Mouse (Mus musculus): Measurements from ENCODE around the gene Ggta1.

Ggta1 gene

DNA sequence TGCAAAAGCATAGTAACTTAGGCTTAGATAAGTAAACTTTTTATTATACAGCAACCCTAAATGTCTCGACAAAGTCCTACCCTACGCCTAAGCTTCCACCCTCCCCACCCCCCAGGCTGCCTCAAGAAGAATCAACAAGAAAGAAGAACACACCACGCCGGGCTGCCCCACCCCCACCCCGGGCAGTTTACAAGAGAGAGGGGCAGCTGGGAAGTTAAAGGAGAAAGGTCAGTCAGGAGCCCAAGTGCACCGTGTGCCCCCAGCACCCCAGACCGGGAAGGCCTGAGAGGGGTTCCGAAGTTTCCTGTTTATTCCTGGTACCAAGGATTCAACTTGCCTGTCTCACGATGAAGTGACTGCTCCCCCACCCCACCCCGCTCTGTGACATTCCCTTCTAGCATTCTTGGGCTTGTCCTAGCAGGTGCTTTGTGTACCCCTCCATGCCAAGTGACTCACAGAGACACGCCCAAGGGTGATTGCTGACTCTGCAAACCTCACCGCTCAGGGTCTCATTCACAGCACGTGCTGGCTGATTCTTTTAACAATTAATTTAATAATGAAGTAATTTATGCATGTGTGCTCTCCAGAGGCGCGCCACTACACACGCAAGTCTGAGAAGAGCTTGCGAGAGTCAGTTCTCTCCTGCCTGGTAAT lies 27.6 kb upstream of the Ggta1 start:
- DNase-seq = no peak

DNA sequence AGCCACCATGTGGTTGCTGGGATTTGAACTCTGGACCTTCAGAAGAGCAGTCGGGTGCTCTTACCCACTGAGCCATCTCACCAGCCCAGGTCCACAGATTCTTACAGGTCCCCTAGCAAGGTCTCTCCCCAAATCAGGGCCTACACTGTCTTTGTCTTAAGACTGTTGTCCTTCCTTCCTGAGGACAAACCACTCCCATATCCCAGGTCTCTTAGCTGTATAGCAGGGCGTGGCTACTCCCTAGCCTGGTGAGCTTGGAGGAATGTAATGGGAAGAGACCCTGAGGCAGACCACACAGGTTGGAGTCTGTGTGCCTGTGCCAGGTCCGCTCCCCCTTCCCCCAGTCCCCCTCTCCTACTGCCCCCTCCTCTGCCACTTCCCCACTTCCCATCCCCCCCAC lies 24.7 kb upstream of the Ggta1 start:
- no peak for DNase-seq

DNA sequence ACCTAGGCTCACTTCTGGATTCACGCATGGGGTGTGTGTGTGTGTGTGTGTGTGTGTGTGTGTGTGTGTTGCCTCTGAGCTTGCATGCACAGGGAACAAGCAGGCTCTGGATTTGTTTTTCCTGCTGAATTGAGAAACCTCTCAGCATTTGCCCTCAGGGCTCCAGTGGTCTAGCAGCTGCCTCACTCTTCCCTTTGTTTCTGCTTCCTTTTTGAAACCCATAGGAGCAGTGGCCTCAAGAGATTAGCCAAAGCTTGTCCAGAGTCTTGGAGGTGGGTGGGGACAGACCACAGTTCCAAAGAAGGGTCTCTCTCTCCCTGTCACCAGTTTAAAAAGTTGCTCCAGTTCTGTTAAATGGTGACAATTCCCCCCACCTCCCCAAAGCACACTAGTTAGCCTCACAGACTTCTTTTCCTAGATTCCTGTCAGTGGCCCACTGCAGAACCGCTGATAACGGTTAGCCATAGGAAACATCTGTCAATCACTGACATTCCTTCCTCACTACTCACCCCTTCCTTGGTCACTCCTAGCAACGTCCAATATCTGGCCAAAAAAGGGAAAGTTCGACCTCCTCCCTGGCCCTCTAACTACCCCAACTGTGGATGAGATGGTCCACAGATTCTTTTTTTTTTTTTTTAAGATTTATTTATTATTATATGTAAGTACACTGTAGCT lies 24.1 kb upstream of the Ggta1 start:
- DNase-seq = no peak

DNA sequence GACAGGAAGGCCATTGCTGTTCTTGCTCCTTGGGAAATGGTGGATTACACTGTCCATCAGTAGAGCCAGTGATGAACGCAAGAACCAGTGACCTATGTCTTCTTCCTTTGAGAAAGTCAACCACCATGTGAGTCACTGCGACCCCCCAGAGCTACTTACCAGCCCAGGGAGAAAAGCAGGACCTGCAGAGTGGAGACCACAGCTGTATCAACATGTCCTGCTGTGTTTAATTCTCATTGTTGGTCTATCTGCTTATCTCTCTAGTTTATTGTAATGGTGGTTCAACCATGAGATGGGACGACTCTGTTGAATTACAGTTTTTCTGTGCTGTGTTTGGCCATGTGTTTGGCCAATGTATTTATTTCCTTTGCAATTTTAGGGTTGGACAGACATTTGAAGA lies 21.1 kb upstream of the Ggta1 start:
- no peak for DNase-seq

DNA sequence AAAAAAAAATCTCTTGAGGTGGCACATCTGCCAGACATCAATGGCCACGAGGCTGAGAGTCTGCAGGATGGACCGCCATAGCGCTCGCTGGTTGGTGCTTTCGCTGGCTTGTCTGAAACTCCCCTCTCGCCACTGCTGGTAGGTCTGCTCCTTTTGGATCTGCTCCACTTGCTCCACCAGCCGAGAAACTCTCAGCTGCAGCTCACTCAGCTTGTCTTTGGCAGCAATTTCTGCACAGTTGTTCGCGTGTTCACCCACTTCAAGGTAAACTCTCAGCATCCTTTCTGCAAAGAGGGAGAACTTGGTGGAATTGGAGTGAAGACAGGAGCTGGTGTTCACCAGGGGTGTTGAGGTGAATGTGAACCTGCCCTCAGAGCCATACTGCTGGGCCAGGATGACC lies 20.4 kb upstream of the Ggta1 start:
- DNase-seq = no peak

DNA sequence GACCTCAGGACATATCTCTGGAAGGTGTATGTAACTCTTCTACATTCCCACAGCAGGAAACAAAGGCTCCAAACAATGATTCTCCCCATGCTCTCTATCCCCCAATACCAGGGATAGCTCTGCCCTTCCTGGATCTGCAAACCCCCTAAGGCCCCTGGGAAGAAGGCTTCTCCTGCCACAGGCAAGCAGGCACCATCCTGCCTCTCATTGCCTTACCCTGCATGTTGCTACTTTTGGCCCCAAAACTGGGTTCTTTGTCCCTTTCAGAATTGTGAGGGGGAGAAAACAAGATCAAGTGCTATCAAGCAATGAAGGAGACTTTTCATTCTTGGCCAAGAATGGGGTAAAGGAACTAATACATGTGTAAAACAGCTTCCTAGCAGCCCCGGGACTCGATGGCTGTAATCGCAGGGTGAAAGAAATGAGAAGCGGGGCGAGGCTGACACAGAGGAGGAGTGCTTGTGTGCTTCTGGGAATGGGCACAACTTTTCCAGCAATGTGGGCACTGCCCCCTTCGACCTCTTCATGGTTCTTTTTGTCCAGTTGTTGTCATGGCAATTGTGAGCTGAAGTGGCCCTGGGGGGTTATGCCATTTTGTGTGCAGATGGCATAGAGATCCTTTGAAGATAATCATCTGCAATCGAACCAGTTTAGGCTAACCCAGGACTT lies 18.4 kb upstream of the Ggta1 start:
- no peak for DNase-seq

DNA sequence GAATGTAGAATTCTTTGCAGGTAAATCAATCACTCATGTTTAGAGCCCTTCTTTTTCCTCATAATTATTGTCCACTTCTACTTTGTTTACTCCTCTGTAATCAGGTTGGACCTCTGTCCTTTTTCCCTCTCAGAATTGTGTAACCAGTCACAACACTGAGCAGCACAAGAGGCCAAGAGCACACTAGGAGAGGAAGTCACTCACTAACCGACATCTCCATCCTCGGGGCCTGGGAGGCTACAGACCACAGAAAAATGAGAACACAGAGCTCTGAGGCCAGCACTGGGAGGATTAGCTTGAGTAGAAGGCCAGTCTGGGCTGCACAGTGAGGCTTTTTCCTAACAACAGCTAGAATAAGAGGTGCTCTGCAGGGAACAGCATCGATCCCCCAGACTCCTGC lies 17.0 kb upstream of the Ggta1 start:
- no peak for DNase-seq

DNA sequence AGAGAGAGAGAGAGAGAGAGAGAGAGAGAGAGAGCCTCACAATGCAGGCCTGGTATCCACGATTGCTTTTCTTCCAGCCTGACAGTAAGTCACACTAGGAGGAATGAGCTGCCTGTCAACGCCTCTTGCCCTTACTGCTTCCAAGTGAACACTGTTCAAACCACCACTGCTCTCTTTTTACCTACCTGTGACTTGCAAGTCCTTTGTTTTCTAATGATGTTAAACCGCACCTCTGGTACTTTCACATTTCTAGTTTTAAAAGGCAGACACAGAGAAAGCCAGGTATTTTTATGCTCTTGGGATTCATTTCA lies 15.7 kb upstream of the Ggta1 start:
- DNase-seq = no peak

DNA sequence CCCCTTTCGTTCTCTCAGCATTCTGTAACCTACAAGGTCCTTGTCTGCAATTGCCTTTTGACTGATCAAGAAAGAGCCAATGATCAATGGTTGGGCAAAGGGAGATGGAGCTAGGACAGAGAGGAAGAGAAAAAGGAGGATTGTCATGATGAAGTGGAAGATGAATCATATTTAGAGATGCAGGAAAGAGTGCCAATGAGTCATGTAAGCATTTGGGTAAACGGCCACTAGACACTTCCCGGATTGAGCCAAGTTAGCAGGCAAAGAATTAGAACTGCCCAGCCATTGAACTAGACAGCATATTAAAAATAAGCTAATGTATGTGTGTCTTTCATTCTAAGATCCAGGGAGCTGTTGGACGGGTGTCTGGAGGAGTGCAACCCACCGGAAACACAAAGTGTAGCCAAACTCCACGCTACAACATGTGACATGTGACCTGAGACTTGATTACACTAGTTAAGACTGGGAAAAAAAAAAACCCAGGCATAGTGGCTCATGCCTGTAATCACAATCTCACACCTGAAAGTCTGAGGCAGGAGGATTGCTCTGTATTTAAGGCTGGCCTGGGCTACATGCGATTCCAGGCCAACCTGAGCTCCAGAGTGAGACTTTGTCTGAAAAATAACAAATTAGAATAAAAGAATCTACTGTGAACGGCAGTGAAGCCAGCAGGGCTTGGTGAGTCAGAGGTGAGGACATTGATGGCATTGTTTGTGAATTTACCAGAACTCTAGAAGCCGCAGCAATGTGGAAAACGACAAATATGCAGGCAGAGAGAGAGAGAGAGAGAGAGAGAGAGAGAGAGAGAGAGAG lies 15.2 kb upstream of the Ggta1 start:
- DNase-seq = no peak

DNA sequence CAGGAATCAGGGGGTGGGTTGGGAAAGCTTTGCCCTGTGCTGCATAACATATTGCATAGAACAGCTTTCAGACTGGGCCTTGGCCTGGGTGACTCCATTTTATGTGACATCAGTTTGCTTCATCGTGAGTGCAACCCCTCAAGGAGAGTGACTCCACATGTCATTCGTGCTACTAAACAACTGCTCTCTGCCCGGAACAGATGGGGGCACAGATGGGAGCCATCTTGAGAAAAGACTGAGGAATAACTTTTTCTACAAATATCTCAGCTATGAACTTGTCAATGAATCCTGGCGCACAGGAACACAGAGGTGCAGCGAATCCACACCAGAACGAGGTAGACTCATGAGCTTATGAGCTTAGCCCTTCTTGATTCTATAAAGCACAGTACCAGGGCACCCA lies 14.3 kb upstream of the Ggta1 start:
- DNase-seq = no peak

DNA sequence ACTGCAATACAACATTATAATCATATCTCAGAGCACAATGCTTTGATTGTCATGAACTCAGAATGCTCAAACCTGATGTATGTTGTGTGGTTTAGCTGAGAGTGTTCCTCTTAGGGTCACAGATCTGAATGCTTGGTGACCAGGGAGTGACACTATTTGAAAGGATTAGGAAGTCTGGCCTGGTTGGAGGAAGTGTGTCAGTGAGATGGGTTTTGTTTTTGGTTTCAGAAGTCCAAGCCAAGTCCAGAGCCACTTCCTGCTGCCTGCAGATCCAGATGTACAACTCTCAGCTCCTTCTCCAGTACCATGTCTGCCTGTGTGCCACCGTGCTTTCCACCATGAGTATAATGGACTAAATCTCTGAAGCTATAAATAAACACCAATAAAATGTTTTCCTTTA lies 11.9 kb upstream of the Ggta1 start:
- no peak for DNase-seq

DNA sequence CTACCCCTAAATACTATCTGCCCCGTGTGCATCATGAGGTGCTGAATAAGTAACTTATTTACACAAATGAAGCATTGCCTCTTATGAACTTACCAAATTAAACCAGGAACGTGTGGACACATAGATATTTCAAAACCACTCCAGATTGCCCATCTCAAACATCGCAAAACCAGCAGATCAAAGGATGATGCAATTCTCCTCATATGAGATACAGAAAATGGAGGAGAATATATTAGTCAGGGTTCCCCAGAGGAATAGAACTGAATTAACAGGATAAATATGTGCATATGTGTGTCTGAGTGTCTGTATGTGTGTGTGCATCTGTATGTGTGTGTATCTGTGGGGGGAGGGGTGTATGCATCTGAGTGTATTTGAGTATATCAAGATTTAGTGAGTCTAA lies 6.2 kb upstream of the Ggta1 start:
- DNase-seq = no peak

DNA sequence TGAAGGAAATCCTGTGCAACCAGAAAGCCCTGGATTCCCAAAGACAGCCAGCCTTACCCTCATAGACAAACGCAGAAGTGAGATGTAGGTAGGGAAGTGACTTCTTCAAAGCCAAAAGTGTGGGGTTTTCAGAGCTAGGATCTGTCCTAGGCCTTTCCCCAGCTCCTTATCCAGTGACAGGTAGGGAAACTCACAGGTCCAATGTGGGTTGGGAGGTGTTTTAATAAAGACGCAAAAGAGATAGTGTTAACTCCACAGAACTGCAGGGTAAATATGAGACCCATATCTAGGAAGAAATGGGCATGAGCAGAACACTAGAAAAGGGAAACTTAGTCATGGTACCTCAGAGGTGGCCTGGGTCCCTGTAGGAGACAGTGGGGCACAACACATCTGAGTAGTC lies 5.2 kb upstream of the Ggta1 start:
- DNase-seq = no peak

DNA sequence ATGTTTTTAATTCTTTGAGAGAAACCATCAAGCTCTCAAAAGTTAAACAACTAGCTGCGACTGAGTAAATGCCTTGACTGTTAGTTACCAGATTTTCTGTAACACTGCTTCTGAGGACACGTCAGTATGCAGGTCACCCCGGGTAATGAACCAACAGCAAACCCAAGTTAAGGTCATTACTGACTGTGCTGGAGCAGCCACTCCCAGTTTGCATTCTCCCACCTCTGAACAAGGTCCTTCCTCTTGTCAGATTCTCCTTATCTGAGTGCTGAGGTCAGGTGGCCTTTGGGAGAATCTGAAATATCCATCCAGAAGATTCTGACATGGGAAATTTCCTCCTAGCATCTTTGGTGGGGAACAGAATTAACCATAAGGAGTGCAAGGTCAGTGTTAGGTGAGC lies 4.8 kb upstream of the Ggta1 start:
- no peak for DNase-seq

DNA sequence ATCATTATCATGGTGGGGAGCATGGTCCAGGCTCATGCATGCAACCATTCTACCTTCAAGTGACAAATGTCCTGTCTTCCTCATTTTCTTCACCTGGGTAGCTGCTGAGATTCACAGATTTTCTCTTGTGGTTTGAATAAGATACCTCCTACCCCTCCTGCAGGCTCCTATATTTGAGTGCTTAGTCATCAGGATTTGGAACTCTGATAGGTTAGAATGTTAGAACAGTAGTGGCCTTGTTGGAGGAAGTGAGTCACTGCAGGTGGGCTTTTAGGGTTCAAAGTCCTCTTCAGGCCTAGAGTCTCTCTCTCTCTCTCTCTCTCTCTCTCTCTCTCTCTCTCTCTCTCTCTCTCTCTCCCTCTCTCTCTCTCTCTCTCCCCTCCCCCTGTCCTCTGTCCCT lies 2.6 kb upstream of the Ggta1 start:
- DNase-seq = no peak

DNA sequence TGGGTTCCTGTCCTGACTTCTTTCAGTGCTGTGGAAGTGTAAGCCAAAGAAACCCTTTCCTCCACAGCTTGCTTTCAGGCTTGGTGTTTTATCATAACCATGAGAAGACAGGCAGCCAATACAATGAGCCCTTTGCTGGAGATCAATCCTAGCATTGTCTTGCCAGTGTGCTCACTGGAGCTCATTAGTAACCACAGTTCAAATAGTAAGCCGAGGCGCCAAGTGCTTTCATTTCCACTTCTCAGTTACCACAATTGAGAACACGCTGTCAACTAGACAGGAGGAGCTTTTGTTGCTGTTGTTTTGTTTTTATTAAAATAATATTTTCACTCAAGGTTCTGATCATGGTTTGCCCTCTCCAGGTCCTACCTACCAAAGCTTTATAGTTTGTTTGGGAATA lies 1.5 kb upstream of the Ggta1 start:
- no peak for DNase-seq

DNA sequence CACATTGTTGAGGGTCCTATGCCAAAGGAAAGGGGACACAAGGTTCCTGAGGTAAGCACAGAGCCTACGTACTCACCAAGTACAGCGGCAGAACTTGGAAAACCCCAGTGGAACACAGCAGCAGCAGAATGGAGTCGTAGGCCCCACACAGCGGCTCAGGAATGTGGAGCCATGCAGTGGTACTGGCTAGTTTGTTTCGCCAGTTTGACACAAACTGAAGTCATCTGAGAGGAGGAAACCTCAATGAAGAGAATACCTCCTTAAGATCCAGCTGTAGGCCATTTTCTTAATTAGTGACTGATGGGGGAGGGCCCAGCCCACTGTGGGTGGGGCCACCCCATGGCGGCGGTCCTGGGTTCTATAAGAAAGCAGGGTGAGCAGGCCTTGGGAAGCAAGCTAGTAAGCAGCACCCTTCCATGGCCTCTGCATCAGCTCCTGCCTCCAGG lies 1.1 kb upstream of the Ggta1 start:
- DNase-seq = no peak

DNA sequence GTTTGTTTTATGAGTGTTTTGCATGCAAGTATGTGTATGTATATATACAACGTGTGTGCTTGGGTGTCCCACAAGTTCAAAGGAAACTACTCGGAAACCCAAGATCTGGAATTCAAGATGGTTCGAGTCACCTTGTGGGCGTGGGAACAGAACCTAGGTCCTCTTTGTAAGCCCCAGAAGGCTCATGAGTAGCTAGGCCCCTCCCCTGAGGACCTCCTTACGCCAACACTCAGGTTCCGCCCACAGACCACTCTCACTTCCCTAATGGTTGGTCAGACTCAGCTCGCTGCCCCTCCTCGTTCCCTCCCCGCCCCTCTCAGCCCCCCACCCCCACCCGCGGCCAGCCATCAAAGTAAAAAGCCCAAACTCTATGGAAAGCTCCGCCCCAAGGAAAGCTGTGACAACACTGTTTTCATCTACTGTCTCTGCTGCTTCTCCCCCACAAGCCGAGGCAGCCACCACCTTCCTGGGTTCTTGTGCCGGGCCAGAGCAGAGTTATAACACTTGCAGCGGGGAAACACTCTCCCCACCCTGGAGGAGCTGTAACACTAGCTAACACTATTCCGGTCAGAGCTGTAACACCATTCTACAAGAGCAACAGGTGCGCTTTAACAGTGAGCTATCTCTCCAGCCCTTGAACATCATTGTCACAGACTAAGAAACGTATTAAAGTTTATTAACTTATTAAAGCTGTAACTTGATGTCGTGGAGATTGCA lies 499 bp upstream of the Ggta1 start:
- DNase-seq = peak; percentile 23

DNA sequence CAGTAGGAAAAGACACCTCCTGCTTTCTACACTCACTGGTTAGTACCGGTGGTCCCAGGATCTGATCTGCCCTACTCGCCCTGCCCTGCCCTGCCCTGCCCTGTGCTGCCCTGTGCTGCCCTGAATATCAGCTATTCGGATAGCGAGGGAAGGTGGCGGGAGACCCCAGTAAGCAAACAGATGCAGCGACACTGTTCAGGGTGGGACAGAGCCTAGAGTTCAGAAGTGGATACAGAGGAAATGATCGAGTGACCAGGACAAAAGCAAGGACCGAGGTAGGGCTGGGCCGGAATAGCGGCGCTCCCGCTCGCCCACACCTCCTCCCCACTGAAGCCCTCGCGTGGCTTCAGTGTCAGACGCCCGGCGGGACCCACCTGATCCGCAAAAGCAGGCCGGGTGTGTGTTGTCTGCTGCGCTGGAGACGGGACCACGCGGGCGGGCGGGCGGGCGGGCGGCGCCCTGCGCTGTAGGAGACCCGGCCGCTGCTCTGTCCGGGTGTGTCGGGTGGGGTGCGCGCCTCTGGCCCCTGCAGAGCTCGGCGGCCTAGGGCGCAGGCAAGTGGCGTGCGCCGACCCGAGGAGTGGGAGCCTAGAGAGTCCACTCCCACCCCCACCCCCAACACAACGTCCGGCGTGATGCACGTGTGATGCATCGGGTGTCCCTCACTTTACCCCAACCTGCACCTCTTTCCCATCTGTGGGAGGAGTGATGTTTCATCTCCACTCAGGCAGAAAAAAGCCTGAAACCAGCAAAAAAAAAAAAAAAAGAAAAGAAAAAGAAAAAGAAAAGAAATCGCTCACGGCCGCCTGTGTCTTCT lies 852 bp downstream of the Ggta1 start:
- no peak for DNase-seq

DNA sequence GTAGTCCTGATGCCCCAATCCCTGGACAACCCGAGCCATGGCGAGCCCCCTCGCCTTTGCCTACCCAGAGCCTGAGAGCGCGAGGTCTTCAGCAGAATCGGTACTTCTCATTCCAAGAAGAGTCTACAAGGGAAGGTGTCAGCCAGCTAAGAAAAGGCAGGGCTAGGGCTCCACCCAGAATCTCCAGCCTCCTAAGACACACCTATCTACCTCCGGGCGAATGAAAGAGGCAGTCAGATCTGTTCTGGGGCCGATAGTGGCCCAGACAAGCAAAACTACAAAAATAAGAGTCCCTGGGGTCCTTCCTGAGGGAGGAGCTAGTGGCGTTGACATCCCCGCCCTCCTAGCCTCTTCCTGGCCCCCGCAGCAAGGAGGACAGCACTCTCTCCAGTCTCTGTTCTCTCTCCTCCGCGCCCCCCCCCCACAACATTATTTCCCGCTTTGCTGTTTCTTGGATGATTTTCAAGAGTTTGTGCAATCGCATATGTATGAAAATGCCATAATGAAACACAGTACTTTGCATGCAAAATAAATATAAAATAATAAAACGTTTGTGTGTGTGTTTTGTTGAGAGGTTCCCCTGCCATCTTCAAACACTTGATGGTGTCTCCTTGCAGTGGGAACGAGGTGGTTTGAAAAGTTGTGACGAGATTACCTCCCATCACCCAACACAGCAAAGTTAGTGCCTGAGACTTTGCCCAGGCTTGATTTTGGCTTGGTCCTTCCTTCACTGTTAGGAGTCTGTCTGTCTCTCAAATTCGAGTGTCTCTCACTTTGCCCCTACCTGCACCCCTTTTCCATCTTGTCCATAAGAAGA lies 1.7 kb downstream of the Ggta1 start:
- no peak for DNase-seq

DNA sequence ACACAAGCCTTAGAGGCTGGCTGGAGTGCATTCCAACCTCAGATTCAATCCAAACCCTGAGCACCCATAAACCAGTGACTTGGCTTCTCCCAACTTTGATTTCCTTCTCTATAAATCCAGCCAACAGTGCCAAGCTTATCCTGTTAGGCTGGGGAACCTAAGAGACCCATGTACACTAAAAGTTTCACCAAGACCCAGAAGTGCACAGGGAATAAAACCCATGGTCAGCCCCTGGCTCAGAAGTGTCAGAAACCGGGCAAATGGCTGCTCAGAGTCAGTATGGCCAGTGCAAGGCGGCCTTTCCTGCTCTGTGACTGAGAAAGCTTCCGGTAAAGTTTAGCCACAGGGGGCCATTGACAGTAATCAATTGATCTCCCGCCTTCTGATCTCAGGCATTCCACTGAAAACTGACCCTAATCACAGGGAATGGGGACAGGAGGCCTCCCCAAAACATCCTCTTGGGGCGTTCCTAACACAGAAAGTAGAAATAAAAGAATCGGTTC lies 2.6 kb downstream of the Ggta1 start:
- DNase-seq = no peak

All from right cerebral cortex, postnatal 14 days (tissue).